Comparison of ENCODE assay signal across 9 mouse cellular contexts in genomic region chr7:135487423-135487822, GRCm38 (mm10). TPM values are rescaled to one million over a fixed set of nuclear protein-coding genes. Genes with fewer than 3 reads are reported as not detected.
DNase-seq lines count a peak whose midpoint lies in the region; ATAC-seq and TF ChIP-seq lines count a peak whose summit lies in the region.
"Had no signal": no experiment of that assay in that cellular context is flagged by ENCODE, and none has a peak within 500 bp of the region (broad histone marks: within the 10 kb centered on the region; RNA-seq: fewer than 3 reads in every experiment).

No protein-coding gene starts in this region.

- peak; percentile 78 for TF ChIP-seq CTCF in C2C12 (IDR thresholded peaks at IDR 0.05; ENCODE audit: control insufficient read depth, insufficient read depth, insufficient read length)
- TF ChIP-seq CTCF in forebrain, postnatal 0 days (IDR thresholded peaks at IDR 0.05; ENCODE audit: low read depth) = peak; percentile 97
- TF ChIP-seq CTCF in lung, adult 2 months (IDR thresholded peaks at IDR 0.05; ENCODE audit: insufficient read depth, low read length) = peak; percentile 89

- no peaks in the 10 kb centered on the region; the same call in 1 of the 2 replicates for H3K4me1 ChIP-seq in forebrain, postnatal 0 days (ENCODE audit: insufficient read depth)
- no peaks in the 10 kb centered on the region for H3K4me1 ChIP-seq in lung, adult 2 months (ENCODE audit: control insufficient read depth, insufficient read depth, low read length)

- H3K27ac ChIP-seq in forebrain, postnatal 0 days (ENCODE audit: low read depth, low read length) = no peak overlapping the region

- ATAC-seq in forebrain, postnatal 0 days = peak; percentile 36

- H3K36me3 ChIP-seq in C2C12 (ENCODE audit: control insufficient read depth, insufficient read depth) = no peaks in the 10 kb centered on the region
- no peaks in the 10 kb centered on the region for H3K36me3 ChIP-seq in forebrain, postnatal 0 days (ENCODE audit: insufficient read depth)

- peak; percentile 64 for DNase-seq in ES-CJ7 (ENCODE audit: low read depth, low spot score)
- peak; percentile 43 for DNase-seq in c-Kit-positive CD71-positive TER-119-positive erythroid progenitor cells, embryonic 14.5 days (ENCODE audit: low spot score)
- DNase-seq in forebrain, postnatal 0 days = peak; percentile 88
- DNase-seq in kidney, postnatal 14 days = peak; percentile 65
- peak; percentile 58 for DNase-seq in lung, adult 2 months
- DNase-seq in retina, postnatal 1 day = peak; percentile 85
- DNase-seq in yolk sac, embryonic 10.5 days (ENCODE audit: low spot score) = peak; percentile 46

- no peak overlapping the region for H3K9ac ChIP-seq in forebrain, postnatal 0 days

- H3K9me3 ChIP-seq in forebrain, postnatal 0 days (ENCODE audit: low read length) = peaks cover 5% of the 10 kb centered on the region; the same call in 1 of the 2 replicates

- WGBS in forebrain, postnatal 0 days = 20% methylated on average over 4 of the region's 4 CpGs
- 25% methylated on average over 4 of the region's 4 CpGs for WGBS in lung, adult 2 months

- no peaks in the 10 kb centered on the region for H3K27me3 ChIP-seq in C2C12 (ENCODE audit: control insufficient read depth, insufficient read depth, insufficient read length)
- H3K27me3 ChIP-seq in forebrain, postnatal 0 days (ENCODE audit: insufficient read depth, low read length) = no peaks in the 10 kb centered on the region

- no peak overlapping the region for H3ac ChIP-seq in C2C12 (ENCODE audit: control insufficient read depth, insufficient read length, low read depth)

- H3K4me3 ChIP-seq in C2C12 (ENCODE audit: insufficient read depth, poor library complexity, severe bottlenecking) = no peak overlapping the region
- no peak overlapping the region for H3K4me3 ChIP-seq in forebrain, postnatal 0 days (ENCODE audit: low read depth, low read length)
- H3K4me3 ChIP-seq in lung, adult 2 months (replicated peaks; ENCODE audit: extremely low read depth, low read depth, low read length) = no peak overlapping the region

- H3K79me3 ChIP-seq in C2C12 (ENCODE audit: low read depth) = no peaks in the 10 kb centered on the region

- no peak overlapping the region for H3K4me2 ChIP-seq in forebrain, postnatal 0 days (ENCODE audit: low read depth)

- TF ChIP-seq POLR2A in lung, adult 2 months (IDR thresholded peaks at IDR 0.05; ENCODE audit: borderline replicate concordance, extremely low read depth, low read depth, low read length) = no peak

- no peaks in the 10 kb centered on the region for H3K79me2 ChIP-seq in C2C12 (ENCODE audit: control insufficient read depth, insufficient read depth)

TF ChIP-seq in C2C12, 6 proteins besides CTCF, POLR2A, EP300 and RAD21:
- TF ChIP-seq MYOG (IDR thresholded peaks at IDR 0.05; ENCODE audit: control insufficient read depth, extremely low read depth, insufficient read length) = no peak
- no peak for TF ChIP-seq FOSL1 (IDR thresholded peaks at IDR 0.05; ENCODE audit: insufficient read depth, low read length, poor library complexity, severe bottlenecking)
- no peak for TF ChIP-seq MAX (IDR thresholded peaks at IDR 0.05)
- TF ChIP-seq MYOD1 (IDR thresholded peaks at IDR 0.05; ENCODE audit: control insufficient read depth, insufficient read length, low read depth) = no peak
- TF ChIP-seq CEBPB (IDR thresholded peaks at IDR 0.05; ENCODE audit: low read depth) = no peak
- no peak for TF ChIP-seq USF1 (IDR thresholded peaks at IDR 0.05; ENCODE audit: low read depth)

RNA-seq across cellular contexts. Expression of gene Clrn3, which starts 41.0 kb away (rescaled TPM):
- not detected for polyA plus RNA-seq in C2C12 (2012; fragmentation: generic; extraction: Trizol)
- total RNA-seq in forebrain, postnatal 0 days (2014; rRNA removed) = 0.10 TPM in 1 of 2 replicates, not detected in the other
- not detected in 2 replicates for polyA plus RNA-seq in forebrain, postnatal 0 days (2015; fragmentation: Nextera tagmentation; extraction: Ambion mirVana)
- 0.12 TPM in 1 of 2 replicates, not detected in the other for polyA plus RNA-seq in lung, adult 2 months (2012; rRNA removed)
- polyA plus RNA-seq: neural tube, embryonic 14.5 days had no signal

RNA-seq across cellular contexts. Expression of gene Ptpre, which starts 49.9 kb away (rescaled TPM):
- 1.5 TPM for polyA plus RNA-seq in C2C12 (2012; fragmentation: generic; extraction: Trizol)
- total RNA-seq in forebrain, postnatal 0 days (2014; rRNA removed) = 9.6 and 10.9 TPM in 2 replicates
- polyA plus RNA-seq in forebrain, postnatal 0 days (2015; fragmentation: Nextera tagmentation; extraction: Ambion mirVana) = 3.2 and 6.9 TPM in 2 replicates
- polyA plus RNA-seq in lung, adult 2 months (2012; rRNA removed) = 17.1 and 21.4 TPM in 2 replicates
